Mouse (Mus musculus): Measurements from ENCODE around the gene Slc25a22.

- TF ChIP-seq CTCF (IDR thresholded peaks at IDR 0.05; ENCODE audit: control insufficient read depth, insufficient read depth, insufficient read length): no peak
- no peak for TF ChIP-seq MAX (IDR thresholded peaks at IDR 0.05)
- TF ChIP-seq CEBPB (IDR thresholded peaks at IDR 0.05; ENCODE audit: low read depth): no peak
- TF ChIP-seq USF1 (IDR thresholded peaks at IDR 0.05; ENCODE audit: low read depth): no peak
- TF ChIP-seq FOSL1 (IDR thresholded peaks at IDR 0.05; ENCODE audit: insufficient read depth, low read length, poor library complexity, severe bottlenecking): no peak
Measured at GRCm38 (mm10) chr7:141428701-141429100, 9.0 kb downstream of the Slc25a22 start.
